ENCODE assay signal across 17 mouse cellular contexts in the genomic region with DNA sequence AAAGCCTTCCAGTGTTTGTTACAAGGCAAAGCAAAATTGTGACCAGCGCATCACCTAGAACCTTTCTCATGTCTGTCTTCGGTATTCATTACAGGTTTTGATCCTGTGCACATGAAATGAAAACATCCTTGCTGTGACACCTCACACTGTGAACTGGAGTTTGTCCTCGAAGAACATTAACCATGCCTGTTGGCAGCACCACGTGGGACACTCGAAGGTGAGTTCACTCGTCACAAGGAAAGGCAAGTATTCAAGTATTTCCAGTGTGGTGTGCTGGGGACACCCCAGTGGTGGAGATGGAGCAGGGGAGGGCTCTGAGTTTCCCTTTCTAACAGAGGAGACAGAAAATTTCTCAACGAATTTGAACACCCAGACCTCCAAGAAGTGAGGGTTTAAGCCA. TPM values are rescaled to one million over a fixed set of nuclear protein-coding genes. Genes with fewer than 3 reads are reported as not detected.
DNase-seq lines count a peak whose midpoint lies in the region; ATAC-seq and TF ChIP-seq lines count a peak whose summit lies in the region.
"Had no signal": no experiment of that assay in that cellular context is flagged by ENCODE, and none has a peak within 500 bp of the region (broad histone marks: within the 10 kb centered on the region; RNA-seq: fewer than 3 reads in every experiment).

No protein-coding gene starts in this region.

- H3K36me3 ChIP-seq in kidney, adult 2 months (ENCODE audit: control insufficient read depth, insufficient read depth, low read length) = no peaks in the 10 kb centered on the region
- H3K36me3 ChIP-seq in kidney, embryonic 15.5 days = peaks cover 26% of the 10 kb centered on the region
- H3K36me3 ChIP-seq in small intestine, adult 2 months (ENCODE audit: control insufficient read depth, insufficient read depth, low read length) = peaks cover 14% of the 10 kb centered on the region

- no peak overlapping the region for H3K4me3 ChIP-seq in kidney, adult 2 months (ENCODE audit: insufficient read depth, low read depth, low read length)
- no peak overlapping the region for H3K4me3 ChIP-seq in kidney, embryonic 15.5 days (replicated peaks)
- no peak overlapping the region for H3K4me3 ChIP-seq in small intestine, adult 2 months (ENCODE audit: low read depth, low read length)

- TF ChIP-seq POLR2A in kidney, adult 2 months (IDR thresholded peaks at IDR 0.05; ENCODE audit: low read depth, low read length) = no peak
- no peak for TF ChIP-seq POLR2A in small intestine, adult 2 months (IDR thresholded peaks at IDR 0.05; ENCODE audit: low read depth, low read length)

- no peak overlapping the region for H3K4me2 ChIP-seq in kidney, embryonic 15.5 days

- peaks cover 4% of the 10 kb centered on the region; the same call in 1 of the 2 replicates for H3K4me1 ChIP-seq in kidney, adult 2 months (ENCODE audit: control insufficient read depth, insufficient read depth, low read length)
- H3K4me1 ChIP-seq in kidney, embryonic 15.5 days = peaks cover 3% of the 10 kb centered on the region; the same call in 1 of the 2 replicates
- H3K4me1 ChIP-seq in small intestine, adult 2 months (ENCODE audit: control insufficient read depth, insufficient read depth, insufficient read length, low read length) = peaks cover 45% of the 10 kb centered on the region

- no peak for ATAC-seq in kidney, embryonic 15.5 days (replicated peaks; ENCODE audit: low FRiP score)
- ATAC-seq: Patski had no signal

- H3K9ac ChIP-seq in kidney, embryonic 15.5 days = no peak overlapping the region

- DNase-seq in kidney, adult 2 months = peak; percentile 58
- DNase-seq in cerebellum, postnatal 4 days (ENCODE audit: low spot score in 2 of 2) = no peak
- DNase-seq: adrenal gland, adult 2 months; adrenal gland, adult 8-10 months; adrenal gland, postnatal 10 days; adrenal gland, postnatal 14 days; adrenal gland, postnatal 25 days; adrenal gland, postnatal 36 days; B cell, adult 2 months; cerebellum, adult 11 months; cerebellum, adult 11-12 months; cerebellum, adult 18-20 months had no signal

- H3K27me3 ChIP-seq in kidney, adult 2 months (replicated peaks; ENCODE audit: control insufficient read depth, insufficient read depth, low read length) = no peaks in the 10 kb centered on the region
- H3K27me3 ChIP-seq in kidney, embryonic 15.5 days = no peaks in the 10 kb centered on the region
- no peaks in the 10 kb centered on the region for H3K27me3 ChIP-seq in small intestine, adult 2 months (ENCODE audit: control insufficient read depth, insufficient read depth, low read length)
- H3K27me3 ChIP-seq: CH12.LX, Patski had no signal

- 56% methylated on average over 7 of the region's 7 CpGs for WGBS in kidney, adult 2 months
- 82% methylated on average over 7 of the region's 7 CpGs for WGBS in kidney, embryonic 15.5 days
- WGBS in small intestine, adult 2 months = 53% methylated on average over 7 of the region's 7 CpGs

- no peak overlapping the region for H3K27ac ChIP-seq in kidney, adult 2 months (ENCODE audit: insufficient read depth, low read depth, low read length)
- H3K27ac ChIP-seq in kidney, embryonic 15.5 days = no peak overlapping the region
- peak overlapping the region; percentile 94 for H3K27ac ChIP-seq in small intestine, adult 2 months (ENCODE audit: insufficient read depth, low read depth, low read length)

- no peaks in the 10 kb centered on the region for H3K9me3 ChIP-seq in kidney, embryonic 15.5 days (replicated peaks)
- H3K9me3 ChIP-seq: G1E had no signal

- TF ChIP-seq CTCF in kidney, adult 2 months (conservative IDR thresholded peaks at IDR 0.05; ENCODE audit: insufficient read depth, insufficient read length, low read depth, low read length) = no peak
- TF ChIP-seq CTCF in small intestine, adult 2 months (IDR thresholded peaks at IDR 0.05; ENCODE audit: extremely low read depth, insufficient read length, insufficient replicate concordance, low read depth, low read length) = no peak

RNA-seq across cellular contexts. Expression of a gene that starts 24.0 kb away (rescaled TPM):
- polyA plus RNA-seq in kidney, adult 2 months (2012; rRNA removed) = 100 and 111 TPM in 2 replicates
- polyA plus RNA-seq in kidney, embryonic 15.5 days (2015; fragmentation: Nextera tagmentation; extraction: Ambion mirVana) = 60.8 and 62.5 TPM in 2 replicates
- 71.5 and 86.2 TPM in 2 replicates for polyA plus RNA-seq in small intestine, adult 2 months (2012; rRNA removed)
